Mouse (Mus musculus) kidney, postnatal 36 days (tissue): ENCODE results near the gene Lrrc8c.
A peak's percentile ranks its signal among the peaks of the same experiment; 100 is the strongest.

ENCODE experiments used
- DNase-seq, 2 experiments: peaks; one replicate each; pipeline ENCODE4 v3.0.0; 2021 to 2022; ENCODE audit warnings: mixed read lengths in 2 of 2

Gene Lrrc8c

GRCm38 (mm10) chr5:105519096-105519975, at the start of gene Lrrc8c:
Gene Lrrc8c (plus strand): TSS chr5:105519388.
- DNase-seq, result peak; percentile 76 to 87

- DNase-seq, result no peak
Observed at GRCm38 (mm10) chr5:105472983-105473705, 46.0 kb upstream of the Lrrc8c start.

GRCm38 (mm10) chr5:105477527-105477926, 41.7 kb upstream of the Lrrc8c start:
- DNase-seq, result no peak

GRCm38 (mm10) chr5:105479673-105480072, 39.5 kb upstream of the Lrrc8c start:
- no peak for DNase-seq

GRCm38 (mm10) chr5:105480561-105480960, 38.6 kb upstream of the Lrrc8c start:
- DNase-seq, result no peak

- DNase-seq, result no peak
Observed at GRCm38 (mm10) chr5:105483632-105484031, 35.6 kb upstream of the Lrrc8c start.

- no peak for DNase-seq
Observed at GRCm38 (mm10) chr5:105484247-105484646, 34.9 kb upstream of the Lrrc8c start.

GRCm38 (mm10) chr5:105484891-105485290, 34.3 kb upstream of the Lrrc8c start:
- no peak for DNase-seq

GRCm38 (mm10) chr5:105490211-105490610, 29.0 kb upstream of the Lrrc8c start:
- DNase-seq, result no peak

- DNase-seq, result no peak
Observed at GRCm38 (mm10) chr5:105491389-105491788, 27.8 kb upstream of the Lrrc8c start.

- peak; percentile 54 to 61 for DNase-seq
Observed at GRCm38 (mm10) chr5:105492367-105493246, 26.6 kb upstream of the Lrrc8c start.

- no peak for DNase-seq
Observed at GRCm38 (mm10) chr5:105493377-105493776, 25.8 kb upstream of the Lrrc8c start.

- no peak for DNase-seq
Observed at GRCm38 (mm10) chr5:105494246-105494917, 24.8 kb upstream of the Lrrc8c start.

- DNase-seq, result peak; percentile 78 to 88
Observed at GRCm38 (mm10) chr5:105494918-105495901, 24.0 kb upstream of the Lrrc8c start.

- no peak for DNase-seq
Observed at GRCm38 (mm10) chr5:105496133-105496532, 23.1 kb upstream of the Lrrc8c start.

GRCm38 (mm10) chr5:105496586-105496985, 22.6 kb upstream of the Lrrc8c start:
- no peak for DNase-seq

- DNase-seq, result no peak
Observed at GRCm38 (mm10) chr5:105498429-105499000, 20.7 kb upstream of the Lrrc8c start.

- DNase-seq, result no peak
Observed at GRCm38 (mm10) chr5:105499396-105499795, 19.8 kb upstream of the Lrrc8c start.

- peak in 1 of 2 experiments; percentile 25 for DNase-seq
Observed at GRCm38 (mm10) chr5:105500132-105501121, 18.8 kb upstream of the Lrrc8c start.
